Mouse (Mus musculus): ENCODE results near the gene Samd8. TPM values are rescaled to one million over a fixed set of nuclear protein-coding genes. Genes with fewer than 3 reads are reported as not detected.

Gene Samd8
- polyA plus RNA-seq, 1 experiment, result 34.2 TPM

DNA sequence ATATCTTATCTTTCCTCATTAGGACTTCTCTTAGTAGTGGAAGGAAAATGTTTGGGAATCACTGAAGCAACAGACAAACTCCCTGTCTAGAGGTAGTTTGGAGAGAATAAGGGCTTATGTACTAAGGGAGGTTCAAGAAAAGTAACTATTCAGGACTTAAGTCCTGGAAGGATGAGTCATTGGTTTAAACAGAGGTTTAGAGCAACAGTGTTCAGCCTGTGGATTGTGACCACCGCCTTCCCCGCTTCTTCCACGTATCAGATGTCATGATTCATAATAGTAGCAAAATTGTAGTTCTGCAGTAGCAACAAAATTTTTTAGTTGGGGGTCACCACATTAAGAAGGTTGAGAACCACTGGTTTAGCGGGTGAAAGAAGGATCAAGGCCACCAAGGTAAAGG, 50.3 kb downstream of the Samd8 start:
- no peak for TF ChIP-seq CTCF (IDR thresholded peaks at IDR 0.05; ENCODE audit: low read depth, low read length)
- no peak for TF ChIP-seq POLR2A (IDR thresholded peaks at IDR 0.05; ENCODE audit: insufficient read depth, low read length)
- TF ChIP-seq EP300 (IDR thresholded peaks at IDR 0.05; ENCODE audit: insufficient read depth, low read depth, low read length), result no peak
- Histone ChIP-seq H3K4me3 (ENCODE audit: low read depth, low read length) (no peak overlapping the region), H3K27ac (ENCODE audit: insufficient read depth, low read length) (no peak overlapping the region)

DNA sequence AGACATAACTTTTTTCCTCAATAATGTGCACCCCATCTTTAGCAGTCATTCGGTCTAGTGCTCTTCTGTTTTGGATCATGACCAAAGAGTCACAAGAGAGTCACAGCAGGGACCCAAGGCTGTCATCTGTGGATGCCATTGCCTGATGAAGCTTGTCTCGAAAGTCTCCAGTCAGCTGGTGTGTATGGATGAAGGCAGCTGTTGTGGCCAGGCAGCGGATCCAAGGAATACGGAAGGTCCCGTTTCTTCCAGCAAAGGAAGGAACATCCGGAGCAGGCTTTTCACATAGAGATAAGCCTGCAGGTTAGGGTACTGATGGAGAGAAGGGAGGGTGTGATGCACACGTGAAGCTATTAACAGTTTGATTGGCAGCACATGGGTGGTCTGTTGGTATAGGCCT, 51.3 kb downstream of the Samd8 start:
- TF ChIP-seq EP300 (IDR thresholded peaks at IDR 0.05; ENCODE audit: insufficient read depth, low read depth, low read length) (no peak), CTCF (IDR thresholded peaks at IDR 0.05; ENCODE audit: low read depth, low read length) (no peak), POLR2A (IDR thresholded peaks at IDR 0.05; ENCODE audit: insufficient read depth, low read length) (no peak)
- no peaks in the 10 kb centered on the region for H3K9me3 ChIP-seq (replicated peaks; ENCODE audit: control insufficient read depth, insufficient read depth, low read length, poor library complexity, severe bottlenecking)
- H3K36me3 ChIP-seq (ENCODE audit: control insufficient read depth, insufficient read depth, low read length, poor library complexity, severe bottlenecking), result no peaks in the 10 kb centered on the region; the same call in 1 of the 2 replicates
- no peak overlapping the region for H3K4me3 ChIP-seq (ENCODE audit: low read depth, low read length)
- no peaks in the 10 kb centered on the region for H3K27me3 ChIP-seq (ENCODE audit: control insufficient read depth, insufficient read depth, low read length, poor library complexity, severe bottlenecking)
- no peaks in the 10 kb centered on the region for H3K4me1 ChIP-seq (ENCODE audit: control insufficient read depth, insufficient read depth, low read length)
- H3K9ac ChIP-seq (ENCODE audit: low read depth, poor library complexity, severe bottlenecking), result no peak overlapping the region
- no peak overlapping the region for H3K27ac ChIP-seq (ENCODE audit: insufficient read depth, low read length)

More for the DNA sequence above, 50.3 kb downstream of the Samd8 start:
- H3K36me3 ChIP-seq (ENCODE audit: control insufficient read depth, insufficient read depth, low read length, poor library complexity, severe bottlenecking), result no peaks in the 10 kb centered on the region; the same call in 1 of the 2 replicates
- H3K27me3 ChIP-seq (ENCODE audit: control insufficient read depth, insufficient read depth, low read length, poor library complexity, severe bottlenecking), result no peaks in the 10 kb centered on the region
- H3K4me1 ChIP-seq (ENCODE audit: control insufficient read depth, insufficient read depth, low read length), result no peaks in the 10 kb centered on the region
- H3K9ac ChIP-seq (ENCODE audit: low read depth, poor library complexity, severe bottlenecking), result no peak overlapping the region
- no peaks in the 10 kb centered on the region for H3K9me3 ChIP-seq (replicated peaks; ENCODE audit: control insufficient read depth, insufficient read depth, low read length, poor library complexity, severe bottlenecking)

DNA sequence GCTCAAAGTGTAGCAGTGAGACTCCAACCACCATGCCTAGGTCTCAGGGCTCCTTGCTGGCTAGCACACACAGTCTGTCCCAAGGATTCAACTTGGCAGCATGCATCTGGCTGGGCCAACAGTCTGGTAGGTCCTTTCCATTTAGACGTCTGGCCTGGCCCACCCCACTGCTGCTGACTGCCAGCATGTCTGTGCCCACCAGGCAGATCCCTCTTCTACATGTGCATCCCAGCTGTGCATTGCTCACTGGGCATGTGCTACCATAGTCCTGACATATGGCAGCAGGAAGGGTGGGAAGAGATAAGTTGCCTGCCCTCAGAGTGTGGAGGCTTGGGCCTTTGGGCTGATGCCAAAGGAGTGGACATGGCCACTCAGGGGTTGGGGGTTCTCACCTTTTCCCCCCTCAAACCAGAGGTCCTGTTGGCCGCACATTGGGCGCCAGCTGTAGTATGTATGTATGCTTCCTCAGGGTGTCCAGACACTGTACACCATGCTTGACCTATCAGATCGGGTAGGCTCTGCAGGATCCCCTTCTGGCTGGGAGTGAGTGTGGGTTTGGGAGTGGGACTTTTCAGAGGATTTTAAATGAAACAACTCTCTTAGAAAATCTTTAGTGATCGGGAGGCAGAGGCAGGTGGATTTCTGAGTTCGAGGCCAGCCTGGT, 52.3 kb downstream of the Samd8 start:
- H3K27me3 ChIP-seq (ENCODE audit: control insufficient read depth, insufficient read depth, low read length, poor library complexity, severe bottlenecking), result no peaks in the 10 kb centered on the region
- no peak overlapping the region for H3K4me3 ChIP-seq (ENCODE audit: low read depth, low read length)
- H3K36me3 ChIP-seq (ENCODE audit: control insufficient read depth, insufficient read depth, low read length, poor library complexity, severe bottlenecking), result no peaks in the 10 kb centered on the region; the same call in 1 of the 2 replicates
- TF ChIP-seq POLR2A (IDR thresholded peaks at IDR 0.05; ENCODE audit: insufficient read depth, low read length) (no peak), EP300 (IDR thresholded peaks at IDR 0.05; ENCODE audit: insufficient read depth, low read depth, low read length) (no peak), CTCF (IDR thresholded peaks at IDR 0.05; ENCODE audit: low read depth, low read length) (no peak)
- H3K27ac ChIP-seq (ENCODE audit: insufficient read depth, low read length), result no peak overlapping the region
- no peaks in the 10 kb centered on the region for H3K9me3 ChIP-seq (replicated peaks; ENCODE audit: control insufficient read depth, insufficient read depth, low read length, poor library complexity, severe bottlenecking)
- no peaks in the 10 kb centered on the region for H3K4me1 ChIP-seq (ENCODE audit: control insufficient read depth, insufficient read depth, low read length)
- no peak overlapping the region for H3K9ac ChIP-seq (ENCODE audit: low read depth, poor library complexity, severe bottlenecking)

DNA sequence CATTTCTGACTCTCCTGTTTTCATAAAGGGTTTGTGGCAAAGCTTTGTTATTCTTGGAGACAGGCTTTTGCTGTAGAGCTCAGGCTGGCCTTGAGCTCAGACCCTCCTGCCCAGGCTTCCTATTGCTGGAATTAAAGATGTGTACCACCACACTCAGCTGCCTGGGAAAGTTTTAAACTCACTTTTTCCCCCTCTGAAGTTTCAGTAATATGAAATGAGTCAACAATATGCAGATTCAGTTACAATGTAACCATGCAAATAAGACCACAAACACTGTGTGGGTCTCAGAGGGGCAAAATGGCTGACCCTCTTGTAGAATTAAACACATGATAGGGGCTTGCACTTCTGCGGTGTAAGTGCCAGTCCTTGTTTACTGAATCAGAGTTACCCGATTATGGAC, 55.9 kb downstream of the Samd8 start:
- no peak overlapping the region for H3K27ac ChIP-seq (ENCODE audit: insufficient read depth, low read length)
- H3K36me3 ChIP-seq (ENCODE audit: control insufficient read depth, insufficient read depth, low read length, poor library complexity, severe bottlenecking), result no peaks in the 10 kb centered on the region
- no peak overlapping the region for H3K9ac ChIP-seq (ENCODE audit: low read depth, poor library complexity, severe bottlenecking)
- no peak for TF ChIP-seq POLR2A (IDR thresholded peaks at IDR 0.05; ENCODE audit: insufficient read depth, low read length)
- TF ChIP-seq CTCF (IDR thresholded peaks at IDR 0.05; ENCODE audit: low read depth, low read length), result no peak
- TF ChIP-seq EP300 (IDR thresholded peaks at IDR 0.05; ENCODE audit: insufficient read depth, low read depth, low read length), result no peak
- no peaks in the 10 kb centered on the region for H3K4me1 ChIP-seq (ENCODE audit: control insufficient read depth, insufficient read depth, low read length)
- no peak overlapping the region for H3K4me3 ChIP-seq (ENCODE audit: low read depth, low read length)
- H3K27me3 ChIP-seq (ENCODE audit: control insufficient read depth, insufficient read depth, low read length, poor library complexity, severe bottlenecking), result no peaks in the 10 kb centered on the region
- no peaks in the 10 kb centered on the region for H3K9me3 ChIP-seq (replicated peaks; ENCODE audit: control insufficient read depth, insufficient read depth, low read length, poor library complexity, severe bottlenecking)

DNA sequence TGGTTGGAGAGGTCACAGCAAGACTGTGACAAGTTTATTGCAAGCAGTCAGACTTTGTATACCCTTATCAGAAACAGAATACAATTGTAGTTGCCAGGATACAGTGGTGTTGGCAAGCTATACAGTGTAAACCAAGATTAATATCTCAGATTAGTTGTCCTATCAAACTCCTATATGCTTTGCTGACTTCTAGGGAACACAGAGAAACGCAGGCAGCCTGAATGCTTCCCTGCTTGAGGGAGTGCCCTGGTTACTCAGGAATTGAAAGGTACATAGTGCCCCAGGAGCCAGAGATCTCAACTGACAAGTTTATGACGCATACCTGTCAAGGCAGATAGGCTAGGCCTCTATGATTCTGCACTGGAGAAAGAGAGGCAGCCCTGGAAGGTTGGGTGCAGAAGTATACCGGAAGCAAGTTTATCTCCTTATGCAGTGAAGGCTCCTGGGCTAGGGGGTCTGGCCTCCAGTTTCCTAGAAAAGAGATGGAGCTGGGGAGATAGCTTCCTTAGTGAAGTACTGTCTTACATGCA, 56.4 kb downstream of the Samd8 start:
- Histone ChIP-seq H3K27ac (ENCODE audit: insufficient read depth, low read length) (no peak overlapping the region), H3K4me3 (ENCODE audit: low read depth, low read length) (no peak overlapping the region), H3K27me3 (ENCODE audit: control insufficient read depth, insufficient read depth, low read length, poor library complexity, severe bottlenecking) (no peaks in the 10 kb centered on the region), H3K36me3 (ENCODE audit: control insufficient read depth, insufficient read depth, low read length, poor library complexity, severe bottlenecking) (no peaks in the 10 kb centered on the region), H3K9ac (ENCODE audit: low read depth, poor library complexity, severe bottlenecking) (no peak overlapping the region), H3K9me3 (replicated peaks; ENCODE audit: control insufficient read depth, insufficient read depth, low read length, poor library complexity, severe bottlenecking) (no peaks in the 10 kb centered on the region), H3K4me1 (ENCODE audit: control insufficient read depth, insufficient read depth, low read length) (no peaks in the 10 kb centered on the region)
- TF ChIP-seq EP300 (IDR thresholded peaks at IDR 0.05; ENCODE audit: insufficient read depth, low read depth, low read length) (no peak), CTCF (IDR thresholded peaks at IDR 0.05; ENCODE audit: low read depth, low read length) (no peak), POLR2A (IDR thresholded peaks at IDR 0.05; ENCODE audit: insufficient read depth, low read length) (no peak)

DNA sequence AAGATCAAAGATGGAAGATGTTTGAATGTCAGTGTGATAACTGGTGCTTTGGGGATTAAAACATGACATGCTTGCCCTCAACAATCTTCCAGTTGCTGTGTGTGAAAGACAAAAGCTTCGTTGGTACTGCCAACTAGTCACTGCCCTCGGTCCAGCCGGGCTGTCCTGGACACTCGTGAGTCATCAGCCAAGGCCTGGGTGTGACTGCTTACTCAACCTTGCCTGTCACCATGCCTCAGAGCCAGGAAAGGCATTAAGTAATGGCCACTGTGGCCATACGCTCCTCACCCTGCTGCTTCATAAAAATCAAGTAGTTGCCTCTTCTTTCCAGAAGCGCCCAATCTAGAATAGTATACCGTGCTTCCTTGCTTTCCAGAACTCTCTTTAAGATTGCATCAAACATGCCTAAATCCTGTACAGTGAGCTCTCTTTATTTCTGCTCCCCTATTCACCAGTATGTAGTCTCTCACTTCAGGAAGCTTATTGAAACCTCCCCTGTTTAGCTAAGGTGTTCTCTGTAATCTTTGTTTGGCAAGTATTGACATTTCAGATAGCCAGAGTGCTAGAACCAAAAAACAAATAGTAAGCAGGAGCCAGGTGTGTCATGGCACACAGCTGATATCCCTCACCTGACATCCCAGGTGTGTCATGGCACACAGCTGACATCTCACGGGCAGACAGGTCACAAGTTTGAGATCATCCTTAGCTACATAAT, 58.0 kb downstream of the Samd8 start:
- TF ChIP-seq CTCF (IDR thresholded peaks at IDR 0.05; ENCODE audit: low read depth, low read length) (no peak), POLR2A (IDR thresholded peaks at IDR 0.05; ENCODE audit: insufficient read depth, low read length) (no peak), EP300 (IDR thresholded peaks at IDR 0.05; ENCODE audit: insufficient read depth, low read depth, low read length) (no peak)
- no peak overlapping the region for H3K9ac ChIP-seq (ENCODE audit: low read depth, poor library complexity, severe bottlenecking)
- no peaks in the 10 kb centered on the region for H3K27me3 ChIP-seq (ENCODE audit: control insufficient read depth, insufficient read depth, low read length, poor library complexity, severe bottlenecking)
- H3K36me3 ChIP-seq (ENCODE audit: control insufficient read depth, insufficient read depth, low read length, poor library complexity, severe bottlenecking), result no peaks in the 10 kb centered on the region
- no peak overlapping the region for H3K27ac ChIP-seq (ENCODE audit: insufficient read depth, low read length)
- H3K4me1 ChIP-seq (ENCODE audit: control insufficient read depth, insufficient read depth, low read length), result no peaks in the 10 kb centered on the region
- no peak overlapping the region for H3K4me3 ChIP-seq (ENCODE audit: low read depth, low read length)
- no peaks in the 10 kb centered on the region for H3K9me3 ChIP-seq (replicated peaks; ENCODE audit: control insufficient read depth, insufficient read depth, low read length, poor library complexity, severe bottlenecking)
